Mouse (Mus musculus) liver, postnatal 0 days (tissue): ENCODE measurements around the gene Rdh5.

Experiments
- CTCF ChIP-seq: sonication (generic); IDR thresholded peaks from 2 replicates; pipeline ENCODE4 v1.5.1; 2016; ENCODE audit warnings: antibody characterized with exemption, low read depth
- EP300 ChIP-seq: IDR thresholded peaks from 2 replicates; pipeline ENCODE4 v1.6.1; 2016; ENCODE audit warnings: antibody characterized with exemption, low read depth, mild to moderate bottlenecking

DNA sequence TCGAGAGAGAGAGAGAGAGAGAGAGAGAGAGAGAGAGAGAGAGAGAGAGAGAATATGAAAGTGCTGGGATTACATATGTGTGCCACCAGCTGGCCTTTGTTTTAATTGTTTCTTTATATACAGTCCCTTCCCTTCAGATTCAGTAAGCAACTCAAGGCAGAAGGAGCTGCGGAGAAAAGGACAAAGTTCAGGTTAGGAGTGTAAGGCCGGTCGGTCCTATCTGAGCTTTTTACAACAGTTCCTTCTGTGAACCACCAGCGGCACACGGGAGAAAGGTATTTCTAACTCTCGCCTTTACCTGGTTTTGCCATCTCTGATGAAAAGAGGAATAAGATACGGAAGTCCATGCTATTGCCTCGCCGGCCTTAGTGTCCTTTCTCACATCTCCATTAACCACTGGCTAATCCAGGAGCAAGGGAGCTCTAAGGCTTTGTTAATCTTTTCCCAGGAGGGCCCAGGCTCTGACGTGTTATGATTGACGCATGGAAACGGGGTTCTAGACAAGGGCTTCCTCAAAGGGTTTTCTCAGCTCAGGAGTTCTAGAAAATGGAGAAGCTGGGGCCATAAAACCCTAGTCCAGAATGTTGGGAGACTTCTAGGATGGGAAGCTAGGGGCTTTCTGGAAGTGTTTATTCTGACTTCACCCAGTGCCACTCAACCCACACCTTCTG lies 13.8 kb downstream of the Rdh5 start:
- no peak for TF ChIP-seq CTCF
- TF ChIP-seq EP300 = no peak
